Mouse (Mus musculus): ENCODE data around the gene Hccs. TPM values are rescaled to one million over a fixed set of nuclear protein-coding genes. Genes with fewer than 3 reads are reported as not detected.

Hccs gene
- total RNA-seq, 2 experiments from 2014 or later: 23.3 to 25.8 TPM

DNA sequence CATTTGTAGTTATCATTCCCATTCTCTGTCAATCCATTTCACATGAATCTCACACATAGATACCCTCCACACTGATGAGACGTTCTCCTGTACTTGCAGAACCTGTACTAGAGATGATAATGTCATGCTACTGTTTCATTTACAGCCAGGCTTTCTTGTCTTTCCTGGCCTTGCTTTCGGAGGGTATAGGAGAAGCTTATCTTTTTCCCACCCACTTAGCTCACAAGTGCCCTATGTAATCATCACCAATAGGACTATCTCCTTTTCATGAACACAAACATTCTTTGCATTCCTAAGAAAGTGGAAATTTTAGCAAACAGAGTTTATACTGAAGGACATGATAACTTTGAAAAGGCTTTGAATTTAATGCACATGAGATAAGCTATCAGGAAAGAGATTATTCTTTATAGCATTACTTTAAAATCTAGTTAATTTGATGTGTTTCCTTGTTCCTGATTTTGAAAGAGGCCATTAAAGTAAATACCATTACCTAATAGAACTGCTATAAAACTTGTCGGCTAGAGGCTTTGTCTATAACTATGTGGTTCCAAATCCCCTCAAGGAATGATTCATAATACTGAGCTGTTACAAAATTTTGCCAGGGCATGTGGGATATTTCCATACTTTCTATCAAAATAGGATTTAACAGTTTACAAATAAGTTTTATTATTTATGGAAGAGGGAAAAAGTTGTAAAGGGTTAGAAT lies 97.7 kb downstream of the Hccs start:
- DNase-seq: no peak
- intact Hi-C loops (cut with DNase I; ENCODE audit: low total_unique reads): no loop called here

DNA sequence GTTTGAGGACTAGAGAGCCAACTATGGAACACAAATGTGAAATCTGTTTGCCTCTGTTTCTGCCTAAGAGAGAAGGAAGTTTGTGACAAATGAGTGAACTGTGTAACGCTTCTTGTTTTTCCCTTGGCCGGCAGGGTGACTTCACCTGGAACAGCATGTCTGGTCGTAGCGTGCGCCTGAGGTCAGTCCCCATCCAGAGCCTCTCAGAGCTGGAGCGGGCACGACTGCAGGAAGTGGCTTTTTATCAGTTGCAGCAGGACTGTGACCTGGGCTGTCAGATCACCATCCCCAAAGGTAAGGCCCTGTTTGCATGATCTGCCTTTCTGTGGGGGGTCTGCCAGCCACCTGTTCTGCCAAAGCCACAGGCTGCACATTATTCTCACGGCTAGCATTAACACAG lies 100.1 kb downstream of the Hccs start:
- DNase-seq: no peak
- intact Hi-C loops (cut with DNase I; ENCODE audit: low total_unique reads): no loop called here

DNA sequence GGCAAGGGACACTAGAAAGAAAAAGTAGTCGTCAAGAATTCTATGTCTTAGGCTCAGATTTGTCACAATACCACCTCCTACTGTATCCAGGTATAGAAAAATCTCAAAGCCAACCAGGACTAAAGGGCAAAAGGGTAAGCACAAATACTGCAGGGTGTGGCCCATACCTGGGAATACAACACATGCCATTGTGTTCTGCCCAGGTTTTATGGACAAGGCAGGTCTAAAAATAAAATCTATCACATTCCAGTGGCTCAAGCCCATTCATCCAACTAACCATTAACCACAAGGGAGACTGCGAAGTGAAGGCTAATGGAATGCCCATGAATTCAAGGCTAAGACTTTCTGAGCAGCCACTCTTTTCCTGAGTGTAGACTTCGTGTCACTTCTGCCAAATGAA lies 110.2 kb downstream of the Hccs start:
- intact Hi-C loops (cut with DNase I; ENCODE audit: low total_unique reads): no loop called here
- DNase-seq: no peak

Other genes with a start within 250 kb of the Hccs start
- not detected for gene Amelx, start 133.2 kb downstream of the Hccs start, total RNA-seq (2021)

All from gastrocnemius, postnatal 14 days (tissue).